16 mouse cellular contexts compared by ENCODE assay signal in genomic region chr19:28903536-28904119, GRCm38 (mm10).
"Had no signal": no experiment of that assay in that cellular context is flagged by ENCODE, and none has a peak within 500 bp of the region (broad histone marks: within the 10 kb centered on the region; RNA-seq: fewer than 3 reads in every experiment).

No protein-coding gene starts in this region.

- ATAC-seq: hindbrain, embryonic 16.5 days; intestine, postnatal 0 days; liver, postnatal 0 days; midbrain, embryonic 13.5 days; midbrain, embryonic 16.5 days had no signal

- H3K9ac ChIP-seq: liver, embryonic 14.5 days; liver, postnatal 0 days; midbrain, embryonic 13.5 days; neural tube, embryonic 13.5 days had no signal

- H3K27me3 ChIP-seq: midbrain, embryonic 13.5 days; neural tube, embryonic 13.5 days had no signal

- H3K4me2 ChIP-seq: liver, embryonic 11.5 days; midbrain, embryonic 13.5 days; neural tube, embryonic 13.5 days had no signal

- H3K36me3 ChIP-seq: midbrain, embryonic 10.5 days had no signal

- H3K27ac ChIP-seq: kidney, postnatal 0 days; liver, embryonic 14.5 days; midbrain, embryonic 10.5 days; midbrain, embryonic 13.5 days had no signal

- H3K9me3 ChIP-seq: midbrain, embryonic 10.5 days; midbrain, embryonic 13.5 days; neural tube, embryonic 13.5 days had no signal

- DNase-seq: kidney, adult 2 months; kidney, postnatal 25 days; liver, postnatal 0 days; thymus, adult 18-20 months; thymus, postnatal 36 days had no signal

- H3K4me3 ChIP-seq: megakaryocyte, embryonic 14.5 days; midbrain, embryonic 10.5 days; midbrain, embryonic 13.5 days; myocyte; neural tube, embryonic 13.5 days had no signal
